Mouse (Mus musculus) hindbrain, postnatal 0 days (tissue): ENCODE measurements at regions not wholly inside any gene's neighbourhood (a gene's known extent, or its start where the extent isn't known, plus 50 kb on each side); places are given as distances from the start of the nearest gene placed in this dataset.

Source experiments
- ATAC-seq: fragments of 200-750 bp; cut with Nextera tagmentation; 2 replicates; pipeline ENCODE4 v1.8.0; 2017; ENCODE audit warnings: mild to moderate bottlenecking, moderate TSS enrichment, moderate library complexity
- DNase-seq: peaks from one replicate; pipeline ENCODE4 v3.0.0-alpha.2; 2015; ENCODE audit warnings: low spot score
- H3K27ac ChIP-seq: fragments of 300-500 bp; sonication (generic); 2 replicates; pipeline ENCODE4 v1.5.1; 2014; ENCODE audit warnings: mild to moderate bottlenecking
- H3K27me3 ChIP-seq: fragments of 300-500 bp; sonication (generic); 2 replicates; pipeline ENCODE4 v1.6.1; 2014; ENCODE audit warnings: low read length, mixed read lengths; ENCODE audit not compliant: insufficient read depth
- H3K36me3 ChIP-seq: fragments of 300-500 bp; sonication (generic); 2 replicates; pipeline ENCODE4 v1.6.1; 2014; ENCODE audit warnings: low read length, mixed read lengths; ENCODE audit not compliant: insufficient read depth
- H3K4me1 ChIP-seq: fragments of 300-500 bp; sonication (generic); 2 replicates; pipeline ENCODE4 v1.6.1; 2014; ENCODE audit warnings: antibody characterized with exemption, low read length, mixed read lengths; ENCODE audit not compliant: insufficient read depth
- H3K4me2 ChIP-seq: fragments of 300-500 bp; sonication (generic); 2 replicates; pipeline ENCODE4 v1.6.1; 2014; ENCODE audit warnings: low read depth, mild to moderate bottlenecking, low read length, moderate library complexity, mixed read lengths
- H3K4me3 ChIP-seq: fragments of 300-500 bp; sonication (generic); 2 replicates; pipeline ENCODE4 v1.5.1; 2014; ENCODE audit warnings: low read length
- H3K9ac ChIP-seq: fragments of 300-500 bp; sonication (generic); replicated peaks from 2 replicates; pipeline ENCODE4 v1.6.1; 2014; ENCODE audit warnings: mild to moderate bottlenecking, low read length, moderate library complexity, mixed read lengths
- H3K9me3 ChIP-seq: fragments of 300-500 bp; sonication (generic); 2 replicates; pipeline ENCODE4 v1.6.1; 2016; ENCODE audit warnings: low read length, mixed read lengths
- CTCF ChIP-seq: IDR thresholded peaks from 2 replicates; pipeline ENCODE4 v1.5.1; 2016; ENCODE audit warnings: antibody characterized with exemption, control low read depth, low read depth
- WGBS: fragments of 180-500 bp; shearing (Covaris S2); extraction: QIAGEN DNeasy Blood & Tissue Kit; methylation state at CpG from one replicate; pipeline ENCODE4 v1.1.7; 2014; 5-methylcytosine and 5-hydroxymethylcytosine counted together

- H3K4me2 ChIP-seq = no peak overlapping the region
Measured at GRCm38 (mm10) chr1:51649963-51650652, 171.9 kb upstream of the Nabp1 start.

GRCm38 (mm10) chr1:51647955-51648354 is 169.7 kb upstream of the Nabp1 start:
- Histone ChIP-seq H3K4me1 (no peaks in the 10 kb centered on the region), H3K4me2 (no peak overlapping the region), H3K4me3 (no peak overlapping the region), H3K27ac (no peak overlapping the region), H3K27me3 (no peaks in the 10 kb centered on the region), H3K36me3 (no peaks in the 10 kb centered on the region), H3K9me3 (no peaks in the 10 kb centered on the region), H3K9ac (no peak overlapping the region)
- no peak for DNase-seq
- WGBS = 81% methylated on average over 2 of the region's 2 CpGs
- no peak for ATAC-seq
- TF ChIP-seq CTCF = no peak

More at GRCm38 (mm10) chr1:51649963-51650652, 171.9 kb upstream of the Nabp1 start:
- H3K27me3 ChIP-seq = no peaks in the 10 kb centered on the region
- no peak for TF ChIP-seq CTCF
- H3K27ac ChIP-seq = no peak overlapping the region
- H3K36me3 ChIP-seq = no peaks in the 10 kb centered on the region
- H3K9ac ChIP-seq = no peak overlapping the region
- H3K4me3 ChIP-seq = no peak overlapping the region
- H3K4me1 ChIP-seq = no peaks in the 10 kb centered on the region
- ATAC-seq (peak; percentile 92), DNase-seq (peak; percentile 71)
- WGBS = 17% methylated on average over 4 of the region's 4 CpGs
- H3K9me3 ChIP-seq = no peaks in the 10 kb centered on the region

- peak; percentile 90 for TF ChIP-seq CTCF
- H3K9ac ChIP-seq = no peak overlapping the region
- WGBS = 32% methylated on average over 2 of the region's 2 CpGs
- H3K4me3 ChIP-seq = no peak overlapping the region
- peak; percentile 80 for DNase-seq
- no peaks in the 10 kb centered on the region for H3K9me3 ChIP-seq
- ATAC-seq = 0 out of 2 replicates have a peak, but pooled peaks have one; percentile 38
- H3K27me3 ChIP-seq = no peaks in the 10 kb centered on the region
- no peak overlapping the region for H3K27ac ChIP-seq
- no peaks in the 10 kb centered on the region for H3K36me3 ChIP-seq
- H3K4me1 ChIP-seq = no peaks in the 10 kb centered on the region
- H3K4me2 ChIP-seq = no peak overlapping the region
Measured at GRCm38 (mm10) chr1:51644399-51644798, 166.2 kb upstream of the Nabp1 start.

- TF ChIP-seq CTCF = no peak
- no peak overlapping the region for H3K9ac ChIP-seq
- no peaks in the 10 kb centered on the region for H3K4me1 ChIP-seq
- DNase-seq (no peak), ATAC-seq (peak; percentile 38; the same call in 1 of the 2 replicates)
- 56% methylated on average over 3 of the region's 3 CpGs for WGBS
- no peaks in the 10 kb centered on the region for H3K27me3 ChIP-seq
- no peak overlapping the region for H3K4me2 ChIP-seq
- H3K4me3 ChIP-seq = no peak overlapping the region
- no peak overlapping the region for H3K27ac ChIP-seq
- no peaks in the 10 kb centered on the region for H3K36me3 ChIP-seq
- H3K9me3 ChIP-seq = no peaks in the 10 kb centered on the region
Measured at GRCm38 (mm10) chr1:51643640-51644039, 165.4 kb upstream of the Nabp1 start.

DNA sequence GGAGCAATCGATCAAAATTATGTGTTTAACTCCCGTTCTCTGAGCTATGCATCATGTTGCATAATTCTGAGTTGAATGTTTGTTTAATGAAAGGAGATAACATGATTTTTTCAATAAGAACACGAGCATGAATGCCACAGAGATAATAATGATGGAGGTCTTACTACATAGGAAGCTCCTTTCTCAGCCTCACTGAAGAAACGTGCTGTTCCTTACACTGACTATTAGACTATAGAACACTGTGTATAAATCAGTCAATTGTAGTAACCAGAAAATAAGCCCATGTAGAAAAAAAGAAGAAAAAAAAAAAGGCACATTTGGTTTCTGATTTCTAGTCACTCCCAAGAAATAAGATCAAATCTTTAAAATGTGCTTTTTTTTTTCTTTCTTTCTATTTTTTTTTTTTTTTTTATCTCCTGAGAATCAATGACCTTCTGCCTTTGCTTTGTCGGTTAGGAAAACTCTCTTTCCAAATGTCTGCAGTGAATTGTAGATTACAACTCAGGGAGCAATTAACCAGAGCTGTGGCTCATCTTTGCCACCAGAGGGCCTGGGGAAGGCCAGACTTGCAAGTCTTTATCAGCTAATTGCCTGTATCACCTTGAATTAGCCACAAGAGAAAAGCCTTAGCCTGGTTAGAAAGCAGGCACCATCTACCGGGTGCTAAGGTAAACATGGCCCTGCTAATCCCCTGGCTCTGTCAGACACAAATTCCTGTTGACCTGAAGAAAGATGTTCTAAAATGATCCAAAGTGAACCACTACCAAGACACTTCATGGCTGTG is 160.5 kb upstream of the Nabp1 start:
- no peak for ATAC-seq
- TF ChIP-seq CTCF = peak; percentile 47
- WGBS = 76% methylated on average over 6 of the region's 6 CpGs

GRCm38 (mm10) chr1:51635881-51636515 is 157.8 kb upstream of the Nabp1 start:
- Histone ChIP-seq H3K4me2 (no peak overlapping the region), H3K4me3 (no peak overlapping the region), H3K36me3 (no peaks in the 10 kb centered on the region), H3K27ac (no peak overlapping the region), H3K27me3 (no peaks in the 10 kb centered on the region), H3K9me3 (no peaks in the 10 kb centered on the region), H3K9ac (no peak overlapping the region), H3K4me1 (0 out of 2 replicates have a peak, but pooled peaks cover 3% of the 10 kb centered on the region)
- TF ChIP-seq CTCF = no peak
- WGBS = 43% methylated on average over 7 of the region's 7 CpGs
- DNase-seq (no peak), ATAC-seq (no peak)

More for the DNA sequence above, 160.5 kb upstream of the Nabp1 start:
- Histone ChIP-seq H3K9ac (no peak overlapping the region), H3K36me3 (no peaks in the 10 kb centered on the region), H3K27ac (no peak overlapping the region), H3K9me3 (no peaks in the 10 kb centered on the region), H3K4me3 (no peak overlapping the region), H3K27me3 (no peaks in the 10 kb centered on the region), H3K4me2 (no peak overlapping the region), H3K4me1 (0 out of 2 replicates have a peak, but pooled peaks cover 3% of the 10 kb centered on the region)
- no peak for DNase-seq
